Mouse (Mus musculus): ENCODE results near the gene Mcrip2.

Gene Mcrip2

DNA sequence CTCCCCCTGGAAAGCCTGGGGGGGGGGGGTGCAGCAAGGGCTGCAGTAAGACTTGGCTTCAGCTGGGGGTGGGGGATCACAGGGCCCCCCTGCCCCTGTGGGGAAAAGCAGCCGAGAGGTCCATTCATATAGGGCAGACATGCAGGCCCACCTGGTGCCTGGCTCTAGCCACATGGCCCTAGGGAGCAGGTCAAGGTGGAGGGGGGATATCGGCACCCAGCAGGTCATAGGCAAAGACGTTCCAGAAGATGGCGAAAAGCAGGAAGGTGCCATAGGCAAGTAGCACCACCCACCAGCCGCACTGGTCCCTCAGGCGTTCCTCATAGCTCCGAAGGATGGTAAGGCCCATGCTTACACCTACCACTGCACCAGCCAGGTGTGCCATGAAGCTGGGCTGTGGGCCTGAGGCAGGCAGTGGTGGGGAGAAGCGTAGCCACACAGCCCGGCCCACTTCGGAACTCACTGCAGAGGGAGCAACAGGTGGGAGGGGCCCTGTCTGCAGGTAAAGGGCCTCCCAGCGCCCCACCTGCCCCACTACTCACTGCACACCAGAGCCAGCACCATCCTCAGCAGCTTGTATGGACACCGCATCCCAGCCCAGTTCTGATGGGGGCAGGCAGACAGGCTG is 33.9 kb downstream of the Mcrip2 start:
- DNase-seq (ENCODE audit: low read depth): no peak

DNA sequence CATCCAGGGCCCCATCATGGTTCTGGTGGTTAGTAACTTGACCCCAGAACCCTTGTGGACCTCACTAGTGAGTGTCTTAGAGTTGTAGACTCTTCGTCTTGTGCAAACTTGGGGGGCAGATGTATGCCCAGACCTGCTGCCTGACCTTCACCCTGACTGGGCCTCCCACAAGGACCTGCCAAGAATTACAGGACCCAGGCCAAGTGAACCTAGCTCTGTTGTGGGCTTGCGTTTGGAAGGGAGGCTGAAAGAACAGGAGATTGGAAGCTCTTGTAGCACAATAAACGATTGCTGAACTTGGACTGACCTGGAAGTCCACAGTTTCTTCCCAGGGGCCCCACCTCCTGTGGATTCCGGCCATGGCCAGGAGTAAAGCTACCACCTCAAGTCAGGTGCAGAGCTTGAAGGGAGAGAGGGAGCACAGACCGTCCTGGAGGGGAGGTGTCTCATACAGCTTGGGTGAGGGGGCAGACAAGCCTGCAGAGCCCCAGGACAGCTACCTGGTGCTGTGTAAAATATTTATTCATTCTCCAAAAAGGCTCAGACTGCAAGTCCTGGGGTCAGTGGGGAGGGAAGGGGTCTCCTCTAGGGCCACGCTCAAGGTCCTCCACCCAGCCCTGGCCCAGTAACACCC is 34.5 kb downstream of the Mcrip2 start:
- no peak for DNase-seq (ENCODE audit: low read depth)

DNA sequence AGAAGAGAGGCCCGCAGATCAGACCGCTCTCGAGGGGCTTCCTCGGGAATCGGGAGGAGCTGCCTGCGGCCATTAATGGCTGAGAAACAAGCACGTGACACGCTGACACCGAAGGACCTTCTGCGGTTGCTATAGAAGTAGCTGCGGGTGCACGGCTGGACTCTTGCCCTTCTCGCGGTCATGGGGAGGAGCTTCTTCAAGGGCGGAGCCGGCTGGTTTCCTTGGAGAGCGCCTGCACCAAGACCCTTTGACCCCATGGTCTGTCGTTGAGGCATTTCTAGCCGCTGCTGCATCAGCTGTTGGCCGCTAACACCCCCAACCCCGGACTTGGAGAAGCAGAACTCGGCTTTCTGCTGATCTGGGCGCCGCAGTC is 35.3 kb downstream of the Mcrip2 start, which contains the start of gene Stub1:
Stub1 (minus strand) TSS at position 114 of the 373 bp plus-strand sequence.
- no peak for DNase-seq (ENCODE audit: low read depth)

DNA sequence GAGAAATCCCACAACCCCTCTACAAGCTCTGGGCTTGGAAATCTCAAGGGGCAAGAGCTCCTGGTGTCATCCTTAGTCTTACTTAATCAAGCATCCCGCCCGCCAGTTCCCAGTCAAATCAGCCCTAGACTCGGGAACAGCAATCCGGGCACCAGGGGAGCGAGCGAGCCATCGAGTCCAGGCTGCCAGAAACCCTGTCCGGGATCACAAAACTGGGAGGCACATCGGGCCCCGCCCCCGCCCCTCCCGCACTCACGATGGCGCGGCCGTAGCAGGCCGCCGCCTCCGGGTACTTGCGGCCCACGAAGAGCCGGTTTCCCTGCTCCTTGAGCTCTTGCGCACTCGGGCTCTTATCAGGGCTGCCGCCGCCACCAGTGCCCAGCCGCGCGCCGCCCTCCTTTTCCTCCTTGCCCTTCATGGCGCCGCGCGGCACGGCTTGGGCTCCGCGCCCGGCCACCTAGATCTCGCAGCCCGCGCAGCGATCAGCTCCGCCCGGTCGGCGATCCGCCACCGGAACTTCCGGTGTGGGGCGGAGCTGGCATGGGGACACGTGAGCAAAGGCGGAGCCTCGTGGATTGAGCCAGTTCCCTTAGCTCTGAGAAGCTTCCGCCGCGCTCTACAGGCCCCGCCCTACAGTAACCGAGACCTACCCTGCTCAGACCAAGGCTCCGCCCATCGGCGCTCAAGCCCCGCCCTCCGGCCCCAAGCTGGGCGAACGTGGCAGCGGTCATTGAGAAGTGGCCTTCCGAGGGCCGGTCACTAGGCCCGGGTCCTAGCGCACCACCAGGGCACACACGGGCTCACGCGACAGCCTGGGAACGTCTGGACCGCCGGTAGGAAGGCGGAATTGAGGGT is 35.9 kb downstream of the Mcrip2 start:
- peak; percentile 98 for DNase-seq (ENCODE audit: low read depth)

DNA sequence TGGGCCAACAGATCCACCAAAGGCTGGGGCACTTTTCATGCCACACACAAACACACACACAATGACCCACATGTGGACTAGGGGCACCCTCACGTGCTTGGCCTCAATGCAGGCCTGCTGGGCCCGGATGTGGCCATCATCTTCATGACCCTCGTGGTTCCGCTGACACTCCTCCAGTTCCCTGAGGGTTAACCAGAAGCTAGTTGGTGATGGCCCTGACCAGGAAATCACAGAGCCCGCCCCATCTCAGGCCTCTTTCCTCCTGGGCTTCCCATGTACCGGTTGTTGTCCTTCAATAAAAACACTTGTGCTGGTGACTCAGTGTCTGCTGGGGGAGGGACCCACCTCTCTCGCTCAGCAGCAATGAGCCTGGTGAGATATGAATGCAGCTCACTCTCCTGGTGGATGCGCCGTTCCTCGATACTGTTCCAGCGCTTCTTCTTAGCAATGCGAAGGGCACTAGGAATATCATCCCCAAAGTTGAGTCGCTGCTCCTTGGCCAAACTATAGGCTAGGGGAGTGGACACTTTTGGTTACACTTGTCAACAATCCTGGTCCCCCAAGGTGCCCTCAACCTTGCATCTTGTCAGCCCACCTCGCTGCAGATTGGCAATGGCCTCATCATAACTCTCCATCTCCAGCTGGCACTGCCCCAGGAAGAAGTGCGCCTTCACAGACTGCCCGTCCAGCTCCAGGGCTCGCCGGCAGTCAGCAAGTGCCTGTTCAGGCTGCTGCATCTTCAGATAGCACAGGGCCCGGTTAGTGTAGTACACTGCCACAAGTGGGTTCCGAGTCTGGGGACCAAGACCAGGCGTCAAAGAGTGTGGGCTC is 36.9 kb downstream of the Mcrip2 start:
- DNase-seq (ENCODE audit: low read depth): no peak

DNA sequence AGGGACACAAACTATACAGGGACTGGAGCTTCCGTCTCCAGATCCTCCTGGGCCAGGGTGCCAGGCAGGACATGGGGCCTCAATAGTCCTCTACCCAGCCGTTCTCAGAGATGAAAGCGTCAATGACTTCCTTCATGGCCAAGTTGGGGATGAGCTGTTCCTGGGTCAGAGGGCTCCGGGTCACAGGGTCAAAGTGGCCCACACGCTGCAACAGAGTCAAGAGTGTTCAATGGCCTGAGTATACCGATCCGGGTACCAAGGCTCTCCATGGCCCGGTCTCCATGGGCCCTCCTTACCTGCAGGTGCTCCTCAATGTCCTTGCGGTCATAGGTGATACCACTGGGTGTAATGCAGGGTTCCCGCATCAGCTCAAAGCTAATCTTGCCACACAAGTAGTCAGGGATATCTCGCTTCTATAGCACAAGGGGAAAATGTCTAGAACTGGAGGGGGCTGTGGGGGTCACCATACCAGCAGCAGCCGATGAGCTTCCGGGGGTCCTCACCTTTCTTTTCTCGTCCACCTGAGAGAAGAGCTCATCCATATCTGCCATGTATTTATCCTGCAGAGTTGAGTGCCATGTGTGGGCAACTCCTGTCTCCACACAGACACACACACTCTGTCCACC is 37.6 kb downstream of the Mcrip2 start:
- DNase-seq (ENCODE audit: low read depth): no peak

DNA sequence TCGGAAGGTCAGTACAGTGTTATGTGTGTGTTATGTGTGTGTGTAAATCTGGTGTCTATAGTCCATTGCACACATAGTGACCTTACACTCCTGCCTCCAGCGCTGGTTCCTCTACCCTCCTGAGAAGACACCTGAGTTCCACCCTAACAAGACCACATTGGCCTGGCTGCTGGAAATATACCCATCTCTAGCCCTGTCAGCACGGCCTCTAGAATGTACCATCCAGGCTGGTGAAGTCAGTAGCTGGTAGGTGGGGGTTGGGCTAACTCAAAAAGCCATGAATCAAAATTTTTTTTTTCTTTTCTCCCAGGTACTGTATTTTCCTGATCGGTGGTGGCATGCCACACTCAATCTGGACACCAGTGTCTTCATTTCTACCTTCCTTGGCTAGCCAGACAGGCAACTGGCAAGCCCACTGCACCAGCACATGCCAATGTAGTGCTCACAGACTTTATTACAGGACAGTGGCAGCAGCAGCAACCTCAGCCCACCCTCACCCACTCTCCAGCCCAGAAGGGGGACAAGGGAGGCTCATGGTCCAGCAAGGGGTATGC is 38.3 kb downstream of the Mcrip2 start:
- DNase-seq (ENCODE audit: low read depth): no peak

DNA sequence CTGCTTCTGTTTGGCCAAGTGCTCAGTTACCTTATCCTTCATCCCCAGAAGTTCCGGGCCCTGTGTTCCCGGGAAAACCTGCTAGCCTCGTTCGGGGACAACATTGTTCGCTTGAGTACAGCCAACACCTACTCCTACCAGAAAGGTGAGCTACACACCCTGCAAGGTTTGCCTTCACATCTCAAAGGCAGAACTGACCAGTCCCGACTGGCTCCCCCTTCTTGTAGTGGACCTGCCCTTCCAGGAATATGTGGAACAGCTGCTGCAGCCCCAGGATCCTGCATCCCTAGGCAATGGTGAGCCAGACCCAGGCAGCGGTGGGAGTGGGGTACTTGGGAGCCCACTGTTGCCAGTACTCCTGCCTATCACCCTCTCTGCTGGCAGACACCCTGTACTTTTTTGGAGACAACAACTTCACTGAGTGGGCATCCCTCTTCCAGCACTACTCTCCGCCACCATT is 39.0 kb downstream of the Mcrip2 start:
- no peak for DNase-seq (ENCODE audit: low read depth)

DNA sequence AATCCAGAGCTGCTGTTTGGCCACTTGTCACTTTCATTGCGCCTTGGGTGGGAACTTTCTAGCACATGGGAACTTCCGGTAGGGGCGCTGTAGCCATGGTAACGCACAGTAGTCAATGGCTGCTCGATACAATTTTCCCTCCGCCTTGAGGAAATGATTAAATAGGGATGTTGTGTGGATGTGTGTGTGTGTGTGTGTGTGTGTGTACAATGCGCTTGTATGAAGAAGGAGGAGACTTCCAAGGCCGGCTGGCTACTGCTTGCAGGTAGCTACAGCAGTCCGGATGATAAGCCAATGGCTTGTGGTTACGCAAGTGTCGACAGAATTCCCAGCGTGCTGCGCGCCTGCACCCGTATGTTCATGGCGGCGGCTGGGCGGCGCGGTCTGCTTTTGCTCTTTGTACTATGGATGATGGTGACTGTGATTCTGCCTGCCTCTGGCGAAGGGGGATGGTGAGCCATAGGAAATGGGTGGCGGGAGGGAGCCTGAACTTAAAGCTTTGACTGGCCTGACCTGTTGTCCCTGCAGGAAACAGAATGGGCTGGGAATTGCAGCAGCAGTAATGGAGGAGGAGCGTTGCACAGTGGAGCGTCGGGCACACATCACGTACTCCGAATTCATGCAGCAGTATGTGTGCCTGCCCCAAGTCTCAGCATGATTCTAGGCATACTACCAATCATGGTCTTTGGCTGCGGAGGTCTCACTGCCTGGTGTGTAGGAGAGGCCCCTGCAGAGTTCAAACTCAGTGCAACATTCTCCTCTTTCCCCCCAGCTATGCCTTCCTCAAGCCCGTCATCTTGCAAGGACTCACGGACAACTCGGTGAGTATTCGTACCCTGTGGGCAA is 39.6 kb downstream of the Mcrip2 start, which contains the start of gene Jmjd8:
Jmjd8 (plus strand) TSS at position 156 of the 846 bp plus-strand sequence.
- DNase-seq (ENCODE audit: low read depth): peak; percentile 69

DNA sequence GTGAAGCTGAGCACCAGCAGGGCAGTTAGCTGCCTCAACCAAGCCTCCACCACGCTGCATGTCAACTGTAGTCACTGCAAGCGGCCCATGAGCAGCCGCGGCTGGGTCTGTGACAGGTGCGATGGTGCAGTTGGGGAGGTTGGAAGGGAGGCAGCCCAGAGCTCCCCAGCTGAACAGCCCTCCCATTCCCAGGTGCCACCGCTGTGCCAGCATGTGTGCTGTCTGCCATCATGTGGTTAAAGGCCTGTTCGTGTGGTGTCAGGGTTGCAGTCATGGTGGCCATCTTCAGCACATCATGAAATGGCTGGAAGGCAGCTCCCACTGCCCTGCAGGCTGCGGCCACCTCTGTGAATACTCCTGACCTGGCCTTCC is 40.4 kb downstream of the Mcrip2 start:
- no peak for DNase-seq (ENCODE audit: low read depth)

DNA sequence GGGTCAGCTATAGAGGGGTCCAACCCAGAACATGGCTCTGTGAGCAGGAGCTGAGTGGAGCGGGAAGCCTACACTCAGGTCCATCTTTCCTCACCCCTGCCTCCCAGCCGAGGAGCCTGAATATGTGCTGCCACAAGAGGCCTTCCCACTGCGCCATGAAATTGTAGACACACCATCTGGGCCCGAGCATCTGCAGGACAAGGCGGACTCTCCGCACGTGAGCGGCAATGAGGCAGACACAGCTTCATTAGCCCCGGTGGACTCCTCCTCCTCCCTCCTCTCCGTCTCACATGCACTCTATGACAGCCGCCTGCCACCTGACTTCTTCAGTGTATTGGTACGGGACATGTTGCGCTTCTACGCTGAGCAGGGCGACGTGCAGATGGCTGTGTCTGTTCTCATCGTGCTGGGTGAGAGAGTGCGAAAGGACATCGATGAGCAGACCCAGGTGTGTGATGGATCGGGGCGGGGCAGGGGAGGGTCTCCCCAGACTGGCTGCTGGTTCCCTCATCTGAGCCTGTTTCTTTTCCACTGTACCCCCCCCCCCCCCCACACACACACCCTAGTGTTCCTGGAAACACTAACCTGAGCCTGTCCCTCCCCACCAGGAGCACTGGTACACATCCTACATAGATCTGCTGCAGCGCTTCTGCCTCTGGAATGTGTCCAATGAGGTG is 40.9 kb downstream of the Mcrip2 start:
- DNase-seq (ENCODE audit: low read depth): no peak

DNA sequence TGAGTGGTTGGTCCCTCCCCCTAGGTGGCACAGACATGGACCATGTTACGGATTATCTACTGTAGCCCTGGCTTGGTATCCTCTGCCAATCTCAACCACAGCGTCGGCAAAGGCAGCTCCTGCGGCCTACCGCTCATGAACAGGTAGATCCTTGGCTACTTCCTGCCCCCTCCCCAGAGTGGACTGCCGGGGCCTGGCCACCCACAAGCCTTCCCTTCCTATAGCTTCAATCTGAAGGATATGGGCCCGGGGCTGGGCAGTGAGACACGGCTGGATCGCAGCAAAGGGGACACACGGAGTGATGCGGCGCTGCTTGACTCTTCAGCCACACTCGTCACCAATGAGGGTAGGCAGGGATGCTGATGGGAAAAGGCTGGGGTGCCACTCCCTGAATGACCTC is 41.6 kb downstream of the Mcrip2 start:
- no peak for DNase-seq (ENCODE audit: low read depth)

DNA sequence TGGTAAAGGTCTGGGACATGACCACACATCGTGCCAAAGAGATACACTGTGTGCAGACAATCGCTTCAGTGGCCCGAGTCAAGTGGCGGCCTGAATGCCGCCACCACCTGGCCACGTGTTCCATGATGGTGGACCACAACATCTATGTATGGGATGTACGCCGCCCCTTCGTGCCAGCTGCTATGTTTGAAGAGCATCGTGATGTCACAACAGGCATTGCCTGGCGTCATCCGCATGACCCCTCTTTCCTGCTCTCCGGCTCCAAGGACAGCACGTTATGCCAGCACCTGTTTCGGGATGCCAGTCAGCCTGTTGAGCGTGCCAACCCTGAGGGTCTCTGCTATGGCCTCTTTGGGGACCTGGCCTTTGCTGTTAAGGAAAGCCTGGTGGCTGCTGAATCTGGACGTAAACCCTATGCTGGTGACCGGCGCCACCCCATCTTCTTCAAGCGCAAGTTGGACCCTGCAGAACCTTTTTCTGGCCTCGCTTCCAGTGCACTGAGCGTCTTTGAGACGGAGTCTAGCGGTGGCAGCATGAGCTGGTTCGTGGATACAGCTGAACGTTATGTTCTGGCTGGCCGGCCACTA is 42.5 kb downstream of the Mcrip2 start:
- DNase-seq (ENCODE audit: low read depth): no peak

DNA sequence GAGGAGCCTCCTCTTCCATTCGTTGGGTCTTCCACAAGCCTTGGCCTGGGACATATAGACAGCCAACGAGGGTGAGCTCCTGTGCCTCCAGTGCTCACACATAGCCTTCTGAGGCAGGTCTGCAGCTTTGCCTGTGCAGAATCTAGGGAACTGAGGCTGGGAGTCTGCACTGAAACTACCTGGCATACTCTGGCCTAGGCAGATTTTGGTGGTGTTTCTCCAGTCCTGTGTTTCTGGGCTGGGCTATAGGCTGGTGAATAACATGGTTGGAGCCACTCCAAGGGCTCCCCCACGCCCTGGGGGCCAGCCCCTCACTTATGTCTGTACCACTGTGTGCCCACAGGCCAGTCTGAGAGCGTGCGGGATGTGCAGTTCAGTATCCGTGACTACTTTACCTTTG is 43.3 kb downstream of the Mcrip2 start:
- DNase-seq (ENCODE audit: low read depth): no peak

DNA sequence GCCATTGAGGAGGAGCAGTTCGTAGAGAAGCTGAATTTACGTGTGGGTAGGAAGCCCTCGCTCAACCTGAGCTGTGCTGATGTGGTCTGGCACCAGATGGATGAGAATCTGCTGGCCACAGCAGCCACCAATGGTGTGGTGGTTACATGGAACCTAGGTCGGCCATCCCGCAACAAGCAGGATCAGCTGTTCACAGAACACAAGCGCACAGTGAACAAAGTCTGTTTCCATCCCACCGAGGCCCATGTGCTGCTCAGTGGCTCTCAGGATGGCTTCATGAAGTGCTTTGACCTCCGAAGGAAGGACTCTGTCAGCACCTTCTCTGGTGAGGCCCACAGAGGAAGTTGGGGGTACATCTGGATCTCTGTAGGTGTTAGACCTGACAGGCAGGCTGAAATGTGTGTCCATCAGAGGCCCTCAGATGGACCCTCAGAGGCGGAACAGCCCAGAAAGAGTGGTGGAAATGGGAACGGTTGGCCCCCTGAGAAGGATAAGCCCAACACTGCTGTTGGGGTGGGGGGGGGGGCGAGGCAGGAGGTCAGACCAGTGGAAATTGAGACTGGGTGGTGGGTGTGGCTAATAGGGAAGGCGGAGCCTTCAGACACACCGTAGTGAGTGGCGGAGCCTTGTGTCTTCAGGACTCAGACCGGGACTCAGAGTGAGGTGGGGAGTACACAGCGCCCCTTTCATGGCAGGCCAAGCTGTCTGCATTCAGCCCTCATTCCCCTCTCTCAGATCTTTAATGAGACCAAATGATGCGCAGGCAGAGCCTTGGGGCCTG is 44.0 kb downstream of the Mcrip2 start:
- no peak for DNase-seq (ENCODE audit: low read depth)

DNA sequence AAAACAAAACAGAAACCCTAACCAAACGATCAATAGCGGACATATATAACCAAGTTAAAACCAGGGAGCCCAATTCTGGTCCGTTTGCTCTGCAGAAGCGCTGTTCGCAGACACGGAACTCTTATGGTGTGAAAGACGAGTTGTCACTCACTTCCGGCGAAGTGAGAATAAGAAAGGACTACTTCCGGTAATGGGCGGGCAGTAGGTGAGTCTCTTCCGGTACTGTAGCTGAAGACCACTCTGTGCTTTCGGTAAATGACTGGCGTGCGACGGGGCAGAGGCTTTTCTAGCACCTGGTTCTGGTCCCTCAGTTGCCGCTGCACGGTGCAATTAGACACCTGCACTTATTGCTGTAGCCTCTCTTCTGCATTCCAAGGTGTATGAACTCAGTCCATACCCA is 45.1 kb downstream of the Mcrip2 start, which contains the start of gene Wdr24:
Wdr24 (plus strand) TSS at position 176 of the 400 bp plus-strand sequence.
- DNase-seq (ENCODE audit: low read depth): peak; percentile 87

DNA sequence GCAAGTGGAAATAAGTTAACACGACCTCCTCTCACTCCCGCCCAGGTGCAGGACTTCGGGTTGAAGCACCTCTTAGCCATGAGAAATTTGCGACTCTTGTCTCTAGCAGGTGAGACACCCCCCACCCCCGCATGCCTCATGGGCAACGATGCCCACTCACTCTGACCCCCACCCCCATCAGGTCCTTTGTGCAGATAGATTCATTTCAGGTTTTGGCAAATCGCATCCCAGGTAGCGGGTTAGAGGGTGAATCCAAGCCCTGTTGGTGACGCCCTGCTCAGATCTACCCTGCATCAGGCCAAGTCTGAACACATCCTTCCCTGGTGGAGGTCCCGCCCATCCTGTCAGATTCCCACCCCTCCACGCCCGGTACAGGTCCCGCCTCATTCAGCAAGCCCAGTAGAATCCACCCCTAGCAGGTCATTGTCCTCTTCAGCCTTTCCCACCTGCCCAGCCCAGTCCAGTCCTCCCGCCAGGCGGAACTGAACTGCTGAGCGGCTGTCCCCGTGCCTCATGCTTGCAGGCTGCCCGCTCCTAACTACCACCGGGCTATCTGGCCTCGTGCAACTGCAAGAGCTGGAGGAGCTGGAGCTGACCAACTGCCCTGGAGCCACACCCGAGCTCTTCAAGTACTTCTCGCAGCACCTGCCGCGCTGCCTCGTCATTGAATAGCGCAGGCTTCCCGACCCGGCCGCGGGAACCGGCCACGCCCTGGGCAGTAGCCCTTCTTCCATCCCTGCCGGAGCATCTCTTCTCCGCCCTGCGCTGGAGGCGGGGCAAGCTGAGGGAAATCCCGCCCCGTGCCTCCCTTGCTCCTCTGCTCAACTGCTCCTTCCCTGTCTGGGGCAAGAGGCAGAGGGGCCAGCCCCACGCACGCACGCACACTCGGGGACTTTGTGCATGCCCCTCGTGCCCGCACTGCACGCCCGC is 49.4 kb downstream of the Mcrip2 start:
- DNase-seq (ENCODE audit: low read depth): no peak

Measured in c-Kit-positive CD71-positive TER-119-negative erythroid progenitor cells, embryonic 14.5 days (primary cell).